Mouse (Mus musculus): Measurements from ENCODE around the gene Dll1. TPM values are rescaled to one million over a fixed set of nuclear protein-coding genes. Genes with fewer than 3 reads are reported as not detected.

Gene Dll1
- polyA plus RNA-seq, 1 experiment from 2014 or later: 6.6 TPM

- Histone ChIP-seq H3K27me3 (replicated peaks) (peaks cover 96% of the 10 kb centered on the region), H3K36me3 (no peaks in the 10 kb centered on the region), H3K4me3 (no peak overlapping the region), H3K4me2 (peak overlapping the region; percentile 99), H3K27ac (replicated peaks) (no peak overlapping the region), H3K9ac (no peak overlapping the region), H3K9me3 (no peaks in the 10 kb centered on the region), H3K4me1 (peaks cover 40% of the 10 kb centered on the region)
- 0% methylated on average over 1 of the region's 1 CpGs for WGBS
- ATAC-seq (ENCODE audit: extremely low read depth, insufficient number of reproducible peaks, low FRiP score, low TSS enrichment): no peak
These were observed 1.2 kb upstream of the Dll1 start for GRCm38 (mm10) chr17:15377901-15378300.

- Histone ChIP-seq H3K4me3 (peak overlapping the region; percentile 72), H3K4me1 (peaks cover 49% of the 10 kb centered on the region), H3K9me3 (no peaks in the 10 kb centered on the region), H3K9ac (peak overlapping the region; percentile 84), H3K27ac (replicated peaks) (peak overlapping the region; percentile 66), H3K36me3 (no peaks in the 10 kb centered on the region), H3K27me3 (replicated peaks) (peaks cover 93% of the 10 kb centered on the region), H3K4me2 (peak overlapping the region; percentile 99)
- peak; percentile 31; the same call in 1 of the 2 replicates for ATAC-seq (ENCODE audit: extremely low read depth, insufficient number of reproducible peaks, low FRiP score, low TSS enrichment)
- WGBS: under 1% methylated on average over 67 of the region's 69 CpGs
These were observed 775 bp downstream of the Dll1 start for GRCm38 (mm10) chr17:15375701-15376493.

- WGBS: under 1% methylated on average over 18 of the region's 18 CpGs
- H3K4me1 ChIP-seq: peaks cover 43% of the 10 kb centered on the region
- peaks cover 93% of the 10 kb centered on the region for H3K27me3 ChIP-seq (replicated peaks)
- peak overlapping the region; percentile 99 for H3K4me2 ChIP-seq
- no peak for ATAC-seq (ENCODE audit: extremely low read depth, insufficient number of reproducible peaks, low FRiP score, low TSS enrichment)
- peak overlapping the region; percentile 54 for H3K27ac ChIP-seq (replicated peaks)
- H3K4me3 ChIP-seq: peak overlapping the region; percentile 72
- 0 out of 2 replicates have a peak, but pooled peaks cover 5% of the 10 kb centered on the region for H3K36me3 ChIP-seq
- no peaks in the 10 kb centered on the region for H3K9me3 ChIP-seq
- H3K9ac ChIP-seq: peak overlapping the region; percentile 84
These were observed 1.4 kb downstream of the Dll1 start for GRCm38 (mm10) chr17:15375224-15375623.

GRCm38 (mm10) chr17:15374321-15375141 is 2.1 kb downstream of the Dll1 start:
- Histone ChIP-seq H3K27ac (replicated peaks) (peak overlapping the region; percentile 54), H3K9ac (peak overlapping the region; percentile 84), H3K27me3 (replicated peaks) (peaks cover 91% of the 10 kb centered on the region), H3K9me3 (no peaks in the 10 kb centered on the region), H3K4me1 (peaks cover 40% of the 10 kb centered on the region), H3K4me3 (peak overlapping the region; percentile 72), H3K4me2 (peak overlapping the region; percentile 99), H3K36me3 (0 out of 2 replicates have a peak, but pooled peaks cover 7% of the 10 kb centered on the region)
- WGBS: 2% methylated on average over 49 of the region's 50 CpGs
- no peak for ATAC-seq (ENCODE audit: extremely low read depth, insufficient number of reproducible peaks, low FRiP score, low TSS enrichment)

- Histone ChIP-seq H3K36me3 (peaks cover 14% of the 10 kb centered on the region), H3K9ac (0 out of 2 replicates have a peak overlapping the region, but pooled peaks have one; percentile 37), H3K27ac (replicated peaks) (peak overlapping the region; percentile 50), H3K9me3 (no peaks in the 10 kb centered on the region), H3K4me3 (peak overlapping the region; percentile 72), H3K27me3 (replicated peaks) (peaks cover 82% of the 10 kb centered on the region), H3K4me2 (peak overlapping the region; percentile 99), H3K4me1 (peaks cover 40% of the 10 kb centered on the region)
- no peak for ATAC-seq (ENCODE audit: extremely low read depth, insufficient number of reproducible peaks, low FRiP score, low TSS enrichment)
- WGBS: 56% methylated on average over 15 of the region's 15 CpGs
These were observed 3.6 kb downstream of the Dll1 start for GRCm38 (mm10) chr17:15372931-15373652.

GRCm38 (mm10) chr17:15371967-15372835 is 4.5 kb downstream of the Dll1 start:
- peaks cover 18% of the 10 kb centered on the region for H3K36me3 ChIP-seq
- peak overlapping the region; percentile 99 for H3K4me2 ChIP-seq
- H3K9me3 ChIP-seq: no peaks in the 10 kb centered on the region
- no peak overlapping the region; the same call in 1 of the 2 replicates for H3K27ac ChIP-seq (replicated peaks)
- peaks cover 33% of the 10 kb centered on the region for H3K4me1 ChIP-seq
- 0 out of 2 replicates have a peak overlapping the region, but pooled peaks have one; percentile 37 for H3K9ac ChIP-seq
- WGBS: 46% methylated on average over 17 of the region's 17 CpGs
- H3K27me3 ChIP-seq (replicated peaks): peaks cover 75% of the 10 kb centered on the region
- H3K4me3 ChIP-seq: peak overlapping the region; percentile 72
- ATAC-seq (ENCODE audit: extremely low read depth, insufficient number of reproducible peaks, low FRiP score, low TSS enrichment): no peak

GRCm38 (mm10) chr17:15370401-15370800 is 6.3 kb downstream of the Dll1 start:
- Histone ChIP-seq H3K27me3 (replicated peaks) (peaks cover 58% of the 10 kb centered on the region), H3K4me1 (peaks cover 31% of the 10 kb centered on the region), H3K4me3 (no peak overlapping the region), H3K9ac (no peak overlapping the region), H3K4me2 (no peak overlapping the region), H3K9me3 (no peaks in the 10 kb centered on the region), H3K27ac (replicated peaks) (no peak overlapping the region), H3K36me3 (peaks cover 18% of the 10 kb centered on the region)
- no peak for ATAC-seq (ENCODE audit: extremely low read depth, insufficient number of reproducible peaks, low FRiP score, low TSS enrichment)
- WGBS: 86% methylated on average over 14 of the region's 14 CpGs

- no peak overlapping the region for H3K4me3 ChIP-seq
- 49% methylated on average over 5 of the region's 5 CpGs for WGBS
- no peaks in the 10 kb centered on the region for H3K9me3 ChIP-seq
- peaks cover 18% of the 10 kb centered on the region for H3K36me3 ChIP-seq
- peaks cover 14% of the 10 kb centered on the region for H3K27me3 ChIP-seq (replicated peaks)
- no peak overlapping the region for H3K4me2 ChIP-seq
- H3K4me1 ChIP-seq: peaks cover 8% of the 10 kb centered on the region; the same call in 1 of the 2 replicates
- no peak for ATAC-seq (ENCODE audit: extremely low read depth, insufficient number of reproducible peaks, low FRiP score, low TSS enrichment)
- H3K9ac ChIP-seq: no peak overlapping the region
- no peak overlapping the region for H3K27ac ChIP-seq (replicated peaks)
These were observed 11.0 kb downstream of the Dll1 start for GRCm38 (mm10) chr17:15365650-15366049.

- Histone ChIP-seq H3K4me1 (peaks cover 8% of the 10 kb centered on the region; the same call in 1 of the 2 replicates), H3K36me3 (peaks cover 8% of the 10 kb centered on the region), H3K9ac (no peak overlapping the region), H3K4me3 (no peak overlapping the region), H3K4me2 (no peak overlapping the region), H3K27ac (replicated peaks) (no peak overlapping the region), H3K27me3 (replicated peaks) (peaks cover 9% of the 10 kb centered on the region), H3K9me3 (no peaks in the 10 kb centered on the region)
- WGBS: 54% methylated on average over 3 of the region's 3 CpGs
- no peak for ATAC-seq (ENCODE audit: extremely low read depth, insufficient number of reproducible peaks, low FRiP score, low TSS enrichment)
These were observed 13.0 kb downstream of the Dll1 start for GRCm38 (mm10) chr17:15363656-15364055.

- WGBS: 56% methylated on average over 3 of the region's 3 CpGs
- no peak for ATAC-seq (ENCODE audit: extremely low read depth, insufficient number of reproducible peaks, low FRiP score, low TSS enrichment)
- H3K27me3 ChIP-seq (replicated peaks): peaks cover 8% of the 10 kb centered on the region; the same call in 1 of the 2 replicates
These were observed 19.6 kb downstream of the Dll1 start for GRCm38 (mm10) chr17:15357071-15357470.

More at GRCm38 (mm10) chr17:15357071-15357470, 19.6 kb downstream of the Dll1 start:
- no peaks in the 10 kb centered on the region for H3K36me3 ChIP-seq
- H3K4me1 ChIP-seq: no peaks in the 10 kb centered on the region
- H3K4me2 ChIP-seq: no peak overlapping the region
- H3K27ac ChIP-seq (replicated peaks): no peak overlapping the region
- no peak overlapping the region for H3K4me3 ChIP-seq
- no peaks in the 10 kb centered on the region for H3K9me3 ChIP-seq
- no peak overlapping the region for H3K9ac ChIP-seq
